Mouse (Mus musculus): ENCODE data around the gene Pglyrp2.

- TF ChIP-seq GATA1 (IDR thresholded peaks at IDR 0.05; ENCODE audit: borderline replicate concordance, low read length): no peak
- TF ChIP-seq FLI1 (IDR thresholded peaks at IDR 0.05; ENCODE audit: low read length): no peak
Observed at GRCm38 (mm10) chr17:32411898-32412297, 12.1 kb downstream of the Pglyrp2 start.

Data from megakaryocyte, embryonic 14.5 days (primary cell).